Mouse (Mus musculus) cerebellum, adult 11 months (tissue): ENCODE measurements at regions not wholly inside any gene's neighbourhood (a gene's known extent, or its start where the extent isn't known, plus 50 kb on each side); places are given as distances from the start of the nearest gene placed in this dataset.

ENCODE experiments used
- DNase-seq: peaks from one replicate; pipeline ENCODE4 v3.0.0; 2022

- DNase-seq, result no peak
Observed at GRCm38 (mm10) chr16:50095858-50096551, 295.7 kb downstream of the Cd47 start.

DNA sequence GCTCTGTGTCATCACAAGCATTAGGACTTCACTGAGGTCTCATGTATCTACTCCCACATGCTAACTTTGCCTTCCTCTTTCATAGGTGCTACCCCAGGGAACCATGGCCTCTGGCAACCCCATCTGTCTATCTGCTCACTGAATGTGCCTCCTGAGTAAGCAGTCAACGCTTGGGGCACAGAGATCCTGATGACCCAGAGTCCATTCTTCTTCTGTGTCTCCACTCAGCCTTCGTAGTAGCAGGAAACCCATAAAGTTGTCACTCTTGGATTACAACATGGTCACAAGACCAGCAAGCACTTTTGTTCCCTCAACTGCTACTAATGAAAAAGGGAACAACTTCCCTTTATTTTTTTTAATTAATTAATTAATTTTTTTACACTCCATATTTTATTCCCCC lies 296.2 kb downstream of the Cd47 start:
- no peak for DNase-seq

DNA sequence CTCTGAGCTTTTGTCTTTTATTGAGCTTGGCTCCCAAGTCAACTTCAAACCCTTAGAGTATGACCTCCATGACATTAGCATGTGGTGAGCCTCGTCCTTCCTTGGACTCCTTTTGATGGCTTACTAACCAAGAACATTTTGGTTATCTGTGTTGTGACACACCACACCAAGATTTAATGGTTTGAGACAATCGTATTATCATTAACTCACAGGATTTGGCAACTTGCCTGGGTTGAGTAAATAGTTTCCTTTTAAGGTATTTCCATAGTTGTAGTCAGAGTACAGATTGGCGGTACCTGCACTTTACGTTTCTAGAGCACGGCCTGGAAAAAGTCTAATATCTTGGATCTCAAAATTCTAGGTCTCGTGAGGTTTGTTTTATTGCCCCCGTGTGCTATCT lies 303.0 kb downstream of the Cd47 start:
- DNase-seq, result no peak

DNA sequence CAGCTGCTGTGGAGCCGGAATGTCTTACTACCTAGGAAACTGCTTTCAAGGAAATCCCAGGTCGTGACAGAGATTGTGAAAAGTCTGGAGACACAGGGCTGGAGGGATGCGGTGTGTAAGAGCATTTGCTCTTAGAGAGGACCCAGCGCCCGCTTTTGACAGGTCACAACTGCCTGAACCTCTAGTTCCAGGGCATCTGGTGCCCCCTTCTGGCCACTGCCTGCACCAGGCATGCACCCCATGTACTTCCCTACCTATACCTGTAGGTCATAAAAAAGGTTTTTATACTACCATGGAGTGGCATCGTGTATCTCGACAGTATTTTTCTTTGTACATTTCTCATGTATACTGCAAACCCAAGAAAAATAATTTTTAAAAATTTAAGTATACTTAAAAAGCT lies 314.0 kb downstream of the Bbx start:
- DNase-seq, result no peak

GRCm38 (mm10) chr16:50122460-50122859 lies 309.7 kb downstream of the Bbx start:
- no peak for DNase-seq

DNA sequence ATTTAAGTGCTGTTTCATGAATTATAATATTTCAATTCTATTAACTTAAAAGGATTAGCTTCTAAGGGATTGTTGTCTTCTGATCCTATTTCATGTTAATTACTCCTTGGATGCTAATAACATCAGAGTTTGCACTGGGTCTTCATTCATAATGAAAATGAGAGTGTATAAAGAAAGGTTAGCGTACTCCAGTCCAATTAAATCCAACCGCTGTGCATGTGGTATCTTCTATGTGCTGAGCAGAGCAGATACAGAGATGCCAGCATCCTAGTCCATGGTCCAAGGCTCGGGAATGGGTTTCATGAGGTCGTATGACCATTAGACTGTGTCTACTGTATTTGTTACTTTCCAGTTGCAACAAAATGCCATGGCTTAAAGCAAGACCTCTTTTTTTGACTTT lies 307.5 kb downstream of the Bbx start:
- DNase-seq, result no peak

- no peak for DNase-seq
Observed at GRCm38 (mm10) chr16:50125564-50125963, 306.6 kb downstream of the Bbx start.

- no peak for DNase-seq
Observed at GRCm38 (mm10) chr16:50131406-50131805, 300.8 kb downstream of the Bbx start.
